Mouse (Mus musculus): ENCODE results near the gene Acer2. TPM values are rescaled to one million over a fixed set of nuclear protein-coding genes. Genes with fewer than 3 reads are reported as not detected.
"Not testable (repeated sequence)": the region's sequence is repeated elsewhere in the genome, so short reads cannot be mapped to it uniquely, and the experiment has no call there.

The Acer2 gene
- polyA plus RNA-seq (2015; fragmentation: Nextera tagmentation; extraction: Ambion mirVana), result 18.1 and 18.7 TPM in 2 replicates

DNA sequence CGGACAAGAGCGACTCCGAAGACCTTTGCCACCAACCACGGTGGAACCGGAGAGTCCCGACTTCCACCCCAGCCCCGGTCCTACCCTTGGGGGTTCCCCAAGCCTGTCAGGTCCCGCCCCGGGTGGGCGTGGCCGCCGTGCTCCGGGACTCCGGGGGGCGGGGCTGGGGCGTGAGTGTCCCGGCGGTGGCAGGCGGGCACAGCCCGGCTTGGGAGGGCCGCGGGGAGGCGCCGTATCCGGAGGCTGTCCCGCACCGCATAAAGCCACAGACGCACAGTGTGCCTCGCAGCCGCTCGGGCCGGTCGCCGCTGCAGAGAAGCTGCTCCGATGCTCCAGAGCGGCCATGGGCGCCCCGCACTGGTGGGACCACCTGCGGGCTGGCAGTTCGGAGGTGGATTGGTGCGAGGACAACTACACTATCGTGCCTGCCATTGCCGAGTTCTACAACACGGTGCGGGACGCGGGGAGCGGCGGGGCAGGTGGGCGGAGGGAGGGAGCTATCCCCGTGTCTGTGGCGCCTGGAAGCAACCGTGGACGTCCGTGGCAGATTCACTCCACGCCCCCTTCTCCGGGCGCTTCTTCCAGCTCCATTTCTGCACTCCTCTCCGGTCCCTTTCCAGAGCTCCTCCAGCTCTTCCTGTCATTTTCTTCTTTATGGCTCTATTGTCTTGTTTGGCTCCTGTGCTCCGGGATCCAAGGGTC, at the start of gene Acer2:
Gene Acer2, plus strand, starts transcription at position 251 of the 702 bp plus-strand sequence.
- H3K36me3 ChIP-seq, result no peaks in the 10 kb centered on the region
- H3K9me3 ChIP-seq (replicated peaks), result no peaks in the 10 kb centered on the region
- under 1% methylated on average over 60 of the region's 60 CpGs for WGBS
- peak within 1 kb of the TSS; percentile 77 for H3K4me3 ChIP-seq (replicated peaks)
- H3K27ac ChIP-seq (replicated peaks), result peak within 1 kb of the TSS; percentile 56
- peak; percentile 93 for ATAC-seq (ENCODE audit: low FRiP score)
- peak within 1 kb of the TSS; percentile 74 for H3K9ac ChIP-seq (replicated peaks)
- peaks cover 20% of the 10 kb centered on the region for H3K4me1 ChIP-seq
- H3K4me2 ChIP-seq, result peak within 1 kb of the TSS; percentile 97
- H3K27me3 ChIP-seq (replicated peaks), result no peaks in the 10 kb centered on the region

DNA sequence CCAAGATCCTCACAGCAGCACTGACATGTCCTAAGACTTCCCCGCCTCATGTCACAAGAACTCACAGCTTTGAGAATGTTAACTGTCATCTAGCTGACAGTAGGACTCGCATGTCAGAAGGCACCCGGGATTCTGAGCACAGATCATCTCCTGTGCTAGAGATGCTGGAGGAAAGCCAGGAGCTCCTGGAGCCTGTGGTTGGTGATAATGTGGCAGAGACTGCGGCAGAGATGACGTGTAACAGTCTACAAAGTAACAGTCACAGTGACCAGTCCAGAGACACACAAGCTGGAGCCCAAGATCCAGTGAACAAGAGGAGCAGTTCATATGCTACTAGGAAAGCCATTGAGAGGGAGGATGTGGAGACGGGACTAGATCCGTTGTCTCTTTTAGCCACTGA, 49.1 kb upstream of the Acer2 start:
- no peak overlapping the region for H3K9ac ChIP-seq (replicated peaks)
- no peak for ATAC-seq (ENCODE audit: low FRiP score)
- H3K36me3 ChIP-seq, result peaks cover 52% of the 10 kb centered on the region
- no peaks in the 10 kb centered on the region for H3K27me3 ChIP-seq (replicated peaks)
- no peak overlapping the region for H3K27ac ChIP-seq (replicated peaks)
- H3K4me2 ChIP-seq, result no peak overlapping the region
- no peaks in the 10 kb centered on the region for H3K9me3 ChIP-seq (replicated peaks)
- H3K4me3 ChIP-seq (replicated peaks), result no peak overlapping the region
- 94% methylated on average over 7 of the region's 7 CpGs for WGBS
- H3K4me1 ChIP-seq, result no peaks in the 10 kb centered on the region

DNA sequence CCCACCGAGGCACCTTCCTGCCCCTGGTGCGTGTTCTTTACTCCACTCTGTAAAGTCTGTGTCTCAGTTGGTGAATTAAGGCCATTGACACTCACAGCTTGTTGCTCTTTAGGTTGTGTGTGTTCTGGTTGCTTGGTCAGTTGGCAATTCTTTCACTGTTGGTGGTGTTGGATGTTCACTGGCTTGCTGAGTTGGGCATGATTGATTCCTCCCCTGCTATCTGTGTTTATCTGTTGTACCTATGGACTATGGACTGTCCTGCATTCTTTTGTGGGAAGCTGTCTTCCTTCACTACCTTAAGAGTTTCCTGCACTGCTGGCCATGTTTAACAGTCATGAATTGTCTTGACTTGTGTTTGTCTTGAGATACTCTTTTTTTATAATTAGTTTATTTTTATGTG, 42.3 kb upstream of the Acer2 start:
- no peak for ATAC-seq (ENCODE audit: low FRiP score)
- Histone ChIP-seq H3K4me3 (replicated peaks) (no peak overlapping the region), H3K9me3 (replicated peaks) (no peaks in the 10 kb centered on the region), H3K36me3 (peaks cover 38% of the 10 kb centered on the region), H3K27ac (replicated peaks) (no peak overlapping the region), H3K4me2 (no peak overlapping the region), H3K9ac (replicated peaks) (no peak overlapping the region), H3K4me1 (no peaks in the 10 kb centered on the region), H3K27me3 (replicated peaks) (no peaks in the 10 kb centered on the region)
- 87% methylated on average over 2 of the region's 2 CpGs for WGBS

DNA sequence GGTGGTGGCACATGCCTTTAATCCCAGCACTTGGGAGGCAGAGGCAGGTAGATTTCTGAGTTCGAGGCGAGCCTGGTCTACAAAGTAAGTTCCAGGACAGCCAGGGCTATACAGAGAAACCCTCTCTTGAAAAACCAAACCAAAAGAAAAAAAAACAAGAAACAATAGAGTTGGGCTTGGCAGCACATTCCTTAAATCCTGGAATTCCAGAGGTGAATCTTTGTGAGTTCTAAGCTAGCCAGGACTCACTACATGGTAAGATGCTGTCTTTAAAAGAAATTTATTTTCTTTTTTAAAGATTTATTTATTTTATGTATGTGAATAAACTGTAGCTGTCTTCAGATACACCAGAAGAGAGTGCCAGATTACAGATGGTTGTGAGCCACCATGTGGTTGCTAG, 33.1 kb upstream of the Acer2 start:
- H3K27me3 ChIP-seq (replicated peaks), result not testable (repeated sequence)
- WGBS, result 98% methylated on average over 2 of the region's 2 CpGs
- H3K36me3 ChIP-seq, result peaks cover 58% of the 10 kb centered on the region

DNA sequence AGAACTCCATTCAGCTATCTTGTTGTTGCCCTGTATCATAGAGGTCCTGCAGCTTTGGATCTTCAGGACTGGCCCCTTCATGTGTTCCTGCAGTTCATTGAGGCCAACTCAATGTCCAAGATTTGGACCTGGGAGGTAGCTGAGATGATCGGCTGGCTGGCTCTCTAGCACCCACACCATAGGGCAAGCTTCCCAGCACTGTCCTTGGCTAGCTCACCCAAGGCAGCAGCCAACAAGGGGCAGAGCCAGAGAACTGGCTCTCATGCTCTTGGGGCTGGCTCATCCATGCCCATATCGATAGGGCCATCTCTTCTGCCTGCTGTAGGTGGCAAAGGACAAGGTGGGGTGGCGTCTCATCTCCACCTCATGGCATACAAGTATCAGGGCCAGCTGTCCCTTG, 28.8 kb upstream of the Acer2 start:
- no peak for ATAC-seq (ENCODE audit: low FRiP score)
- WGBS, result 98% methylated on average over 3 of the region's 3 CpGs
- Histone ChIP-seq H3K9me3 (replicated peaks) (no peaks in the 10 kb centered on the region), H3K4me1 (no peaks in the 10 kb centered on the region), H3K27me3 (replicated peaks) (no peaks in the 10 kb centered on the region), H3K9ac (replicated peaks) (no peak overlapping the region), H3K27ac (replicated peaks) (no peak overlapping the region), H3K36me3 (peaks cover 46% of the 10 kb centered on the region), H3K4me2 (no peak overlapping the region), H3K4me3 (replicated peaks) (no peak overlapping the region)

More for the DNA sequence above, 33.1 kb upstream of the Acer2 start:
- H3K9me3 ChIP-seq (replicated peaks); H3K4me2 ChIP-seq; H3K4me3 ChIP-seq (replicated peaks); H3K9ac ChIP-seq (replicated peaks); H3K4me1 ChIP-seq; H3K27ac ChIP-seq (replicated peaks); ATAC-seq (ENCODE audit: low FRiP score): not testable (repeated sequence)

DNA sequence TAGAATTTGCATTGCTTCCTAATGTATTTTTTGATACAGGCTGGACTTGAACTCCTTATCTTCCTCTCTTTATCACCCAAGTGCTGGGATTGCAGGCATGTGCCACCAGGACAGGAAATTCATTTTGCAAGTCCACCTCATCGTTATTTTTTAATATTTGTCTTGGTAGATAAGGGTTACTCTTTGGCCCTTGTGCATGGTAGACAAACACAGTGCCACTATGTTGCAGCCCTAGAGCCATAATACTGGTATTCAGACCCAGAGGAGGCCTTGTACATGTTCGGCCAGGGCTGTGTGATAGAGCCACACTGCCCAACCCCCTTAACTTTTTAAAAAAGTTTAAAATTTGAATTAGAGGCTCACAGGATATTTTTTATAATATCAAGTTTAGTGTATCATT, 26.9 kb upstream of the Acer2 start:
- no peaks in the 10 kb centered on the region for H3K27me3 ChIP-seq (replicated peaks)
- no peaks in the 10 kb centered on the region for H3K9me3 ChIP-seq (replicated peaks)
- 93% methylated on average over 2 of the region's 2 CpGs for WGBS
- peaks cover 44% of the 10 kb centered on the region for H3K36me3 ChIP-seq
- H3K4me1 ChIP-seq, result no peaks in the 10 kb centered on the region
- no peak overlapping the region for H3K27ac ChIP-seq (replicated peaks)
- H3K4me2 ChIP-seq, result no peak overlapping the region
- H3K9ac ChIP-seq (replicated peaks), result no peak overlapping the region
- H3K4me3 ChIP-seq (replicated peaks), result no peak overlapping the region
- ATAC-seq (ENCODE audit: low FRiP score), result no peak

DNA sequence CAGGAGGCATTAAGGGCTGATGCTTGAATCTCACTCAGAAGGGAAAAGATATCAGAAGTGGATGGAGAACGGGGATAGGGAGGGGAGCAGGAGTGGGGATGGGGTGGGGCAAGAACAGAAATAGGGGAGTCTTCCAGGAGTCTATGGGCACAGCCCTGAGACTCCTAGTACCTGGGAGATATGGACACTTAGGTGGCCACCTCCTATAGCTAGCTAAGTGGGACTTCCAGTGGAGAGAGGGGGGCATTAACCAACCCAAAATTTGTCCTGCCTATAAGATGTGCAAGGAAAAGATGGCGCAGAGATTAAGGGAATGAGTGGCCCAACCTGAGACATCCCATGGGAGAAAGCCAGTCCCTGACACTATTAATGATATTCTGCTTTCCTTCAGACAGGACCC, 22.9 kb upstream of the Acer2 start:
- Histone ChIP-seq H3K27me3 (replicated peaks) (no peaks in the 10 kb centered on the region), H3K27ac (replicated peaks) (no peak overlapping the region), H3K4me2 (no peak overlapping the region), H3K9me3 (replicated peaks) (no peaks in the 10 kb centered on the region), H3K4me1 (peaks cover 10% of the 10 kb centered on the region), H3K4me3 (replicated peaks) (no peak overlapping the region), H3K9ac (replicated peaks) (no peak overlapping the region), H3K36me3 (peaks cover 51% of the 10 kb centered on the region)
- WGBS, result 91% methylated on average over 2 of the region's 2 CpGs
- ATAC-seq (ENCODE audit: low FRiP score), result no peak

DNA sequence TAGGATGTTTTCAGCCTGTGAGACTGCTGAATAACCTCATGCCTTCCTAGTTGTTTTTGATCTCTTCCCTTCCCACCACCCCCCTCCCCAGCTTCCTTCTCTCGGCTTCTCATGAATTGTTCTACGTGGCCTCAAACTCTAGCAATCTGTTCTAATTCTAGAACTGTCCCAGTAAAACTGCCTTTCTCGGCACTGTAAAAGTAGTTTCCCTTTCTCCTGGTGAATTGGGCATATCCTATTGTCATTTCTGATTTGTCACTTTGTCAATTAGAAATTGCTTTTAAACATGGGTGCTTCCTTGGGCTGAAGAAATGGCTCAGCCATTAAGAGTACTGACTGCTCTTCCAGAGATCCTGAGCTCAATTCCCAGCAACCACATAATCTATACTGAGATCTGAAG, 22.2 kb upstream of the Acer2 start:
- Histone ChIP-seq H3K9me3 (replicated peaks) (no peaks in the 10 kb centered on the region), H3K9ac (replicated peaks) (no peak overlapping the region), H3K36me3 (peaks cover 47% of the 10 kb centered on the region), H3K27ac (replicated peaks) (no peak overlapping the region), H3K4me3 (replicated peaks) (no peak overlapping the region), H3K4me2 (no peak overlapping the region), H3K27me3 (replicated peaks) (no peaks in the 10 kb centered on the region), H3K4me1 (peaks cover 10% of the 10 kb centered on the region)
- ATAC-seq (ENCODE audit: low FRiP score), result no peak
- WGBS, result 71% methylated on average over 3 of the region's 3 CpGs

DNA sequence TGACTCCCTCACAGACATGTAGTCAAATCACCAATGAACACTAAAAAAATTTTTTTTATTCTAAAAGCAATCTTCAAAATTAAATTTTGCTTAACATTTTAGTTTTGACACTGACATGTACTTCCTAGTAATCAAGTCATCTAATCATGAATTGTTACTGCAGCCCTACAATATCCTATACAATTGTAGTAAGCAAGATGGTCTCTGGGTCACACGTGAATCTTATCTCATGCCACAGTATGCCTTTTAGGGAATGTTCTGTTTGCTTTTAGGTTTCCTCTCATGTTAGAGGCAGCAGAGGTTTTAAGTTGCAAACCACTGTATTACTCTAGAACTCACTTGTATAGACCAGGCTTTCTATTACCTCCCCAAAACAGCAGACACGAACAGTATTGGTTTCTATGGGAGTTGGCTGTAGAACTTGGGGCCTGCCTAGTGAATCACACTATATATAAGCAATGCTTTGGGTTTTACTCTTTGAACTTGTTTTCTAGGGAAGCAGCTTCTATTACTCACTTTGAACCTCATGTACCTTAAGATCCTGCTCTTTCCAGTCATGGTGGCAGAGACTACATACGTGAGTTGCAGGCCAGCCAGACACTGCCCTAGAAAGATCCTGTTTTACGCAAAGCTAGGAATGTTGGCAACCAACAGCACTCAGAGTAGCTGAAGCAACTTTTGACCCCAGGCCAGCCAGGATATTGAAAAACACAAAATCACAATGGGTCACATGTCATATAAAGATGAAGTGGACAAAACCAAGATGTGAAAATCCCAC, 21.2 kb upstream of the Acer2 start:
- WGBS, result 92% methylated on average over 4 of the region's 4 CpGs
- Histone ChIP-seq H3K9me3 (replicated peaks) (no peaks in the 10 kb centered on the region), H3K27me3 (replicated peaks) (no peaks in the 10 kb centered on the region), H3K27ac (replicated peaks) (no peak overlapping the region), H3K9ac (replicated peaks) (no peak overlapping the region), H3K36me3 (peaks cover 45% of the 10 kb centered on the region), H3K4me1 (peaks cover 12% of the 10 kb centered on the region), H3K4me3 (replicated peaks) (no peak overlapping the region), H3K4me2 (no peak overlapping the region)
- no peak for ATAC-seq (ENCODE audit: low FRiP score)

DNA sequence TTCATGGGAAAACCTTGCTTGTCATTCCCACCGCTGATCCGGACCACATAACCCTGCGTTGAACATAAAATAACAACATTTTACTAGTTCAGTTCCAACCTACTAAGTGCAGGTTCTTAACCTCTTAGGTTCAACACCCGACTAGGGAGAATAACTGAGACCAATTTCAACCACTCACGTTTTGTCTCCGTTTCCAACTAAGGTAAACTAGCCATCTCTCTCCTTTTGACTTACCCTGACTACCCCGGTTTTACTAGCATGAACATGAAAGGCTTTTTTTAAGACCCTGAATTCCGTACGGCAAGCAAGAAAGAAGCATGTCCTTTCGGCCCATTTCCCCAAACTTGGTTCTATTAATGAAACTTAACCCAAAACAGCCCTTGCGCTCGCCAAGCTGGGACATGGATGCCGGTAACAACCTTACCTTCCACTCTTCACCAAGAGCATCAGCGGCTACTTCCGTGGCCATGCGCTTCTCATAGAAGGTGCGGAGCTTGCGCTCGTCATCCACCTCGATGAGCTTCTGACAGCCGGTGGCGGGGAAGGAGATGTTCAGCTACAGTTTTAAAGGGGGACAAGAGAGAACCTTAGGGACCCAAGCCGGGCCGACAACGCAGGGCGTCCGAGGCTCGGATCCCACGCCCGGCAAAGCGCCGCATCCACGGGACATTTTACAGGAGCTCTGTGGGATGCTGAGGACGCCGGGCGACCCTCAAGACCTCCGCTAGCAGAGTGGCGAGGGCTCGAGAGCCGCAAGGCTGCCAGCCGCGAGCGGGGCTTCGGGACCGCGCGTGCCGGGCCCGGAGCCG, 17.7 kb upstream of the Acer2 start:
- peak overlapping the region; percentile 56 for H3K4me2 ChIP-seq
- H3K9me3 ChIP-seq (replicated peaks), result no peaks in the 10 kb centered on the region
- H3K4me1 ChIP-seq, result peaks cover 18% of the 10 kb centered on the region
- peak overlapping the region; percentile 96 for H3K9ac ChIP-seq (replicated peaks)
- peak overlapping the region; percentile 95 for H3K27ac ChIP-seq (replicated peaks)
- ATAC-seq (ENCODE audit: low FRiP score), result peak; percentile 15; the same call in 1 of the 2 replicates
- peaks cover 36% of the 10 kb centered on the region for H3K36me3 ChIP-seq
- H3K27me3 ChIP-seq (replicated peaks), result no peaks in the 10 kb centered on the region
- peak overlapping the region; percentile 85 for H3K4me3 ChIP-seq (replicated peaks)
- 1% methylated on average over 49 of the region's 50 CpGs for WGBS

DNA sequence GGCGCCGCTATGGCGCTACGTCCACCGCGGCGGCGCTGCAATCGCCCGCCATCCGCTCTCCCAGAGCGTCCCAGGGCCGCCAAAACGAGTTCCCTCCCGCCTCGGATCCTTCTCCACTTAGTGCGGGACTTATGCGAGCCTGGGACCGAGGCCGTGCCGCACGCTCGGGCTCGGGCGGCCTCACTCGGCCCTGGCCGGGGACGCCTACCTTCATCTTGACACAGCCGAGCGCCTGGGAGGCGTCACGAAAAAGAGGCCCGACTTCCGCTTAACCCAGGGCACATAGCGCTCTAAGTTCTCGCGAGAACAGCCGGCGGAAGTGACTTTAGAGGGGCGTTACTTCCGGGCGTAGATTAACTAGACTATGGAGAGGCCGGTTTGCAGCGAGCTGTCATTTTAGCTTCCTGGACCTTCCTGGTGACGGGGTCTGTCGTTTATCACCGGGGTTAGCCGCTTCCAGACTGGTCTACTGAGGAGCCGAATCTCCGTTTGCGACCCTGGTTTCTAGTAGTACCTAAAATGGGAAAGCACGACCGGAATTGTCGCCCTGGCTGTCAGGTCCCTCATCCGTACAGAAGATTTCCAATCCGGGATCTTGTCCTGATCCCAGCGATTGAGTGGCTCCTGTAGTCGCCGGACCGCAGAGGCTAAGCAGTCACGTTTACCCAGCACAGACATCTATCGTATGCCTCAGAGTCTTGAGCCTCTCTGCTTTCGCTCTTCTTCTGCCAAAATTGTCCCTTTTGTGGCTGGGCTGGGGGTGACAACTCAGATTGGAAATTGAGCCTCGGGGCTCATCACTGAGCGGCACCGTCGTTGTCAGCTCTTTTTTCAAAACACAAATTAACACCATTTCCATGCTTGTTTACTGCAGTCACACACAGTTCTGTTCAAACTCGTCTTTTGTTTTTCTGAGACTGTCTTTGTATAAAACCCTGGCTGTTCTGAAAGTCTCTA, 16.8 kb upstream of the Acer2 start, which contains the start of gene Rps6:
Gene Rps6, minus strand, starts transcription at position 300 of the 957 bp plus-strand sequence.
- peak; percentile 100 for ATAC-seq (ENCODE audit: low FRiP score)
- under 1% methylated on average over 66 of the region's 68 CpGs for WGBS

More for the DNA sequence above, 16.8 kb upstream of the Acer2 start, which contains the start of gene Rps6:
- Histone ChIP-seq H3K9ac (replicated peaks) (peak within 1 kb of the TSS; percentile 96), H3K27ac (replicated peaks) (peak within 1 kb of the TSS; percentile 95), H3K4me1 (peaks cover 18% of the 10 kb centered on the region), H3K4me3 (replicated peaks) (peak within 1 kb of the TSS; percentile 85), H3K4me2 (peak within 1 kb of the TSS; percentile 60), H3K36me3 (peaks cover 28% of the 10 kb centered on the region), H3K9me3 (replicated peaks) (no peaks in the 10 kb centered on the region), H3K27me3 (replicated peaks) (no peaks in the 10 kb centered on the region; the same call in 1 of the 2 replicates)

Measured in neural tube, embryonic 15.5 days (tissue).